Mouse (Mus musculus) cerebellum, adult 9-11 months (tissue): ENCODE measurements at regions not wholly inside any gene's neighbourhood (a gene's known extent, or its start where the extent isn't known, plus 50 kb on each side); places are given as distances from the start of the nearest gene placed in this dataset.

Experiments
- DNase-seq: peaks from one replicate; pipeline ENCODE4 v3.0.0; 2022

- DNase-seq: no peak
Observed at GRCm38 (mm10) chr15:96878796-96879195, 177.0 kb downstream of the Slc38a4 start.

- no peak for DNase-seq
Observed at GRCm38 (mm10) chr15:96877931-96878330, 177.8 kb downstream of the Slc38a4 start.

DNA sequence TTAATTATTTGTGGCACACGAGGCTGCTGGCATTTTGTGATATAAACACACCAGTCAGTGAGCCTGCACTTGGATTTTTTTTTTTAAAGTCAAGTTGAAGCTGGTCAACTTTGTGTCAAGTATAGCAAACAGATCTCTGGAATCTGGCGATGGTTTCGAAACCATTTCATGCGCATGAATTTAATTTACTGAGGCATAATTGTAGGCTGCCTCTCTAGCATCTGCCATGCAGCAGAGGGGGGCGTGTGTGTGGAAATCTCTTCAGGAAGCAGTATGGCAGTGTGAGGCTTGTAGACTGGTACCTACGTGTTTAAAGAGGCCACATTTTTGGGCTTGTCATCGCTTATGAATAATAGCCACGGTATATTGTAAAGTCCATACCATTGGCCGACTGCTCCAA, 177.7 kb upstream of the Slc38a2 start:
- DNase-seq: no peak

DNA sequence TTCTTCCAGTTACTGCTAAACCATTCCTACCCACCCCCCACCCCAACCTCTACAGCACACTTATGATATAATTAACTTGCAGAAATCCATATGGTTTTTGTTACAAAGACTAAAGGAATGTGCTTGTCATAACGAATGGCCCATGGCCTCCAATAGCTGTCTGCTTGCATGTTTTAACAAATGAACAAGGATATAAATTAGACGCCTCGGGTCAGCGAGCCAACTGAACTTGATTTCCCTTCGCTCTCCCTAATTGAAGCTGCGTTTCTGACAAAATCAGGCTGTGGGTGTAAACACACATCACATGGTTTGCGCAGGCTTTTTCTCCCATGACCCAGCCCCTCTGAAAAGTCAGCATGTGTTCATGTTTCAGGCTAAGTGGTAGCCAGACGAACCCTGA, 174.6 kb upstream of the Slc38a2 start:
- no peak for DNase-seq

DNA sequence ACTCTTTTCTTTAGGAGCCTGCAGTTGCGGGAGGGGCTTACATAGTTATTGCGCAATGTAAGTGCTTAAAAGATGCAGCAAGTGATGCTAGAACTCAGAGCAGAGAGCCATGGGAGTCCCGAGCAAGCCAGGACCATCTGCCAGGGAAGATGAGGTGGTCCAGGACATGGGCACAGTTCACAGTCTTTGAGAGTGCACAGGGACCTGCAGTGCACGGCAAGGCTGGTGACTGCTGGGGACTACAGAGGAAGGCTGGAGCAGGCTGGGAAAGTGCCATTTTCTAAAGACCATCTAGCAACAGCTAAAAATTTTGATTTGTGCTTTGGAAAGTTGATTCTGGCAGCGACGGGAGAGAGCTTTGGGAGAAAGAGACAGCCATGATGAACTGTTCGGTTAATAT, 174.0 kb upstream of the Slc38a2 start:
- DNase-seq: no peak

DNA sequence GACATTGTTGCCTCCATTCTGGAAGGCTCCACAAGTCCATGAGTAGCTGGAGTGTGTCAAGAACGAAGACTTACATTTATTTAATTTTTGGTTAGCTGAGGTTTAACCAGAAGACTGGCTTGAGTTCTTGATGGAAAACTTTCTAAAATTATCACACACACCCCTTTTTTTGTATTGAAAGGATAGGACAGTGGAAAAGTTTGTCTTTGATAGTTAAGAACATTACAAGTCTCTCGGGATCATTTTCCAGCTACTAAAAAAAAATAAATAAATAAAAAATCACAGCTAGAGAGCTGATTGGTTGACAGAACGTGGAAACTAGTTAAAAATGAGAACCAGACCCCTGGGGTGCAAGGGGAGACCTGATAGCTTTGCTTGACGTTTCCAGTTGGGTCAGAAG, 173.6 kb upstream of the Slc38a2 start:
- DNase-seq: no peak

GRCm38 (mm10) chr15:96867701-96868100, 168.2 kb upstream of the Slc38a2 start:
- DNase-seq: no peak

- DNase-seq: no peak
Observed at GRCm38 (mm10) chr15:96865932-96866331, 166.4 kb upstream of the Slc38a2 start.

- DNase-seq: no peak
Observed at GRCm38 (mm10) chr15:96857709-96858108, 158.2 kb upstream of the Slc38a2 start.

DNA sequence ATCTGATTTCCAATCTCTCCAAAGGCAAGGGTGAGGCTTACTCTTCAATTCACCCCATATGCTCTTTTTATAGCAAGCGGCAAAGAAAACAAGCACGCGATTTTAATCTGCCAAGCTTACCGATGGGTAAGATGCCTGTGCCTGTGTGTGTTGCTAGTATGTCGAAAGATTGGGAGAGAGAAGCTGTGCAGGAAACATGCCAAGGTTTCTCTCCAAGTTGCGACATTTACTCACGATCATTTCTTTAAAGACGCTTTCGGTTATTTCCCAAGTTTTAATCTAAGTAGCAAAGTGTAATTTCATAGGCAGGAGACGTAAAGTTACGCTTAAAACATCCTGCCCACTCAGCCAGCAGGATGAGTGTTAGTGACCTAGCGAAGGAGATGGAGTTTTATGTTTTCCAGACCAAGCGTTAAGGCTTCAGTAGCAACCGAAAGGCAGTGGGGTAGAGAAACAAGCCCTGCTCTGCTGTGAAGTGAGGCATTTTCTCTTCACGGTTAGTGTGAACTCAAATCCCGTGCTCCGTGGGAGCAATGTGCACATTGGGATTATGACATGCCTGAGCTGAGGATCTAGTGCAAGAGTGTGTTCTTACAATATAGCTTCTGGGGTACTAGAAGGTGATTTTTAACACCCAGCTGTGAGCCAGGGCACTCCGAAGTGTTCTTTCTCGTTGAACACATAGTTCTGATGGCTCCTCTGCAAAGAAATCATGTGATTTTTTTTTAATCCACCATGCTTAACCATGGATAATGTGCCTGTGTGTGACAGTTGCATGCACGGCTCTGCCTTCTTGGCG, 152.6 kb upstream of the Slc38a2 start:
- no peak for DNase-seq

GRCm38 (mm10) chr15:96848150-96848549, 148.6 kb upstream of the Slc38a2 start:
- no peak for DNase-seq

GRCm38 (mm10) chr15:96845221-96845620, 145.7 kb upstream of the Slc38a2 start:
- DNase-seq: no peak

GRCm38 (mm10) chr15:96844290-96844689, 144.8 kb upstream of the Slc38a2 start:
- DNase-seq: no peak

DNA sequence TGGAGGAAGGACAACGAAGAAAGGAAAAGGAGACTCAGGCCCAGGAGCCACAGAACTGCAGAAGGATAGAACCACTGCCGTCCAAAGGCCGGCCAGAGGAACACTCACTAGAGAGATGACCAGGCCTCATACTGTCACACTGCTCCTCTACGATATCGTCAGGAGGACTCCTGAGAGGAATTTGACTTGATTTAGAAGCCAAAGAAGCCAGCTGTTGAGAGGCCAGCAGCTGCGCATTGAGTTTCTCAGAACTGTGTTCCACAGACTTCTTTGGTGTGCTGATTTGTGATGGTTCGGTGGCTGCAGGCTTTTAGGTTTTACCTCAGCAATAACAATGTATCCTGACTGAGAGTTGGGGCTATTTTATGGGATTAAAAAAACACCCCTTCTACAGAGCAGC, 144.1 kb upstream of the Slc38a2 start:
- DNase-seq: no peak

DNA sequence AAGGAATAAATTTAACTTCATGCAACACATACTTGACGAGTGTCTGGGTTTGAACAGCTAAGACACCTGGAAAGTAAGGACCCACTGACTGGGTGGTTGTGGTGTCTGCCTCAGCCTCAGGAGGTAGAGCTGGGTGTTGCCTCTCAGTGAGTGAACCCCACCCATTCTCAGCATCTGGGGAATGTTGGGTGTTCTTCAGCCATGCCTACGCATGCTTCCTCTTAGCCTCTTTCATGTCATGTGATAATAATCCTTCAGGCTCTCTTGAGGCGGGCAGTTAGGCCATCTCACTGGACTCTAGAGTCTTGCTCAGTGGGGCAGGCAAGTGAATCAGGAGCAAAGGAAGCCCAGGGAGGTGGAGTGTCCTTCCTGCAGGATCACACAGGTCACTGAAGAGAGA, 143.4 kb upstream of the Slc38a2 start:
- no peak for DNase-seq

DNA sequence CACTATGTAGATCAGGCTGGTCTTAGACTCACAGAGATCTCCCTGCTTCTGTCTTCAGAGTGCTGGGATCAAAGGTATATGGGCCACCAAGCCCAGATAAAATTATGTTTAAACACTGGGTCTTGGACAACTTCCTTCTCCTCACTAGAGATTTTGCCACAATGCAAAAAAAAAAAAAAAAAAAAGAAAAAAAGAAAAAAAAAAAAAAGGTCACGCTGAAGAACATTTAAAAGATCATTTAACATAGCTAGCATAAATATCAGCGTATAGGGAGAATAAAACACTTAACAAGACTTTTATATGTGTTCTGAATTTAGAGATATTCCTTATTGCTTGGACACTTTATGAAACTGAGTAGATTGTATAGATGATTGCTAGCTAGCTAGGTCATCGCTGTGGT, 137.1 kb upstream of the Slc38a2 start:
- DNase-seq: no peak

DNA sequence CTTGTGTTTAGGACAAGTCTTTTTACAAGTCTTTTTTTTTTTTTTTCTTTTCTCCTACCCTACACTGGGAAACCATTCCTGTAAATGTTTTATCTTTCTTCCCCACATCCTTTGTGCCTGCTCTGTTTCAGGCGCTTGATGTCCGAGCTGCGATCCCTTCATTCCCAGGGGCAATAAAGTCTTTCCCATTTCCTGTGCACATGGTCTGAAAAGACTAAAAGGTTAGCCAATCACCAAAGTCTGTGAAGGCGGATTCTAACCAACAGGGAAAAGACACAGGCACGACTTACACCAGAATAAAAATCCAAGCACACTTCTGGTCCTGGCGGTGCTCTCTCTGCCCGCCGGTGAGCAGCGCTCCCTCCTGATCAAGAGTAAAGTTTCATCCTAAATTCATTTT, 135.3 kb upstream of the Slc38a2 start:
- DNase-seq: no peak

- DNase-seq: no peak
Observed at GRCm38 (mm10) chr15:96834162-96834843, 134.8 kb upstream of the Slc38a2 start.

DNA sequence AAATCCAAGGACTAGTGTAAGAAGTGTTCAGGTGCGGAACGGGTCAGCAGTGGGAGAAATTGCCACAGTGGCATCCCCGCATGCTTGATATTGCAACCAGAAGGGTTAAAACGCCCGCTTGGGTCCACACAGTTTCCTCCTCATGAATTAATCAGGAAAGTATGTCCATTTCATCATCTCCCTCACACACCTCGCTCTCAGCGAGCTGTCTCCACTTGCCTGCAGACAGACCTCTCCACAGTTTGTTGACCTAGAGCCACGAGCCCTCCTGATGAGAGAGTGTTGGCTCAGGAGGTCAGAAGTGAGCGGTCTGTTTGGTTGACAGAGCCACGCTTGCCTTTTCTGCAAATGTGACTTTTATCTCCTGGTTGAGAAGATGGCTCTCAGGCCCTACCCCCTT, 132.9 kb upstream of the Slc38a2 start:
- no peak for DNase-seq

GRCm38 (mm10) chr15:96831256-96831655, 131.7 kb upstream of the Slc38a2 start:
- DNase-seq: no peak

DNA sequence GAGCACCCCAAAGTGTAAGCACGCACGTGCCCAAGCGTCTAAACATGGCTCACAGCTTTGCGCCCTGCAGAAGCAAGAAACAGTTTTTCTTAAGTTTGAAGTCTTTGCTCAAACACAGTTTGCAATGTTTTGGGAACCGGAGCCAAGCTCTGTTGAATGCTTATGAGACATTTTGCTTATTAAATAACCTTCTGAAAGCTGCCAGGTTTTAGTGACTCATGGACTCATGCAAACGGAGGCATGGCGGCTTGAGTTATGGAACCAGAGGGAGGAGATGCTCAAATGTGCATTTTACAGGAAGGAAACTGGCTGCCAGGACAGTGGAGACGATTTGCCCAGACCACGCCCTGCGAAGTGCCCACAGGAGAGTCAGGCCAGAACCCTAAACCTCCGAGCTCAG, 131.0 kb upstream of the Slc38a2 start:
- no peak for DNase-seq

GRCm38 (mm10) chr15:96829941-96830340, 130.4 kb upstream of the Slc38a2 start:
- no peak for DNase-seq

- DNase-seq: no peak
Observed at GRCm38 (mm10) chr15:96828681-96829080, 129.2 kb upstream of the Slc38a2 start.

DNA sequence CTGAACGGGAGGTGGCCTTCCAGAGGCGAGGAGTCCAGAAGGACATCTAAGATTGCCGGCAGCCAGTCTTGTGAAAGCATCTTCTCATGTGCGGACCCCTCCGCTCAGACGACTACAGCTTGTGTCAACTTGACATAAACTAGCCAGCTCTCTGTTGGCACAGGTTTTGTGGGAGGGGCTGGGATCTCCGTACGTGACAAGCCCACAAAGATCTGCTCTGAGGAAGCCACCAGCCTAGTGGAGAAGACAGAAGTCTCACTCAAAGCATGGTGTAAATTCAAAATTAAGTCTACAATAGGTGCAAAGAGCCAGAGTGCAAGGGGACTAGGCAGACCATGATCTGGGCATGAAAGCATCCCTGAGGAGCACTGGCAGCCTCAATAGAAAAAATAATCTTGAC, 128.4 kb upstream of the Slc38a2 start:
- DNase-seq: no peak

DNA sequence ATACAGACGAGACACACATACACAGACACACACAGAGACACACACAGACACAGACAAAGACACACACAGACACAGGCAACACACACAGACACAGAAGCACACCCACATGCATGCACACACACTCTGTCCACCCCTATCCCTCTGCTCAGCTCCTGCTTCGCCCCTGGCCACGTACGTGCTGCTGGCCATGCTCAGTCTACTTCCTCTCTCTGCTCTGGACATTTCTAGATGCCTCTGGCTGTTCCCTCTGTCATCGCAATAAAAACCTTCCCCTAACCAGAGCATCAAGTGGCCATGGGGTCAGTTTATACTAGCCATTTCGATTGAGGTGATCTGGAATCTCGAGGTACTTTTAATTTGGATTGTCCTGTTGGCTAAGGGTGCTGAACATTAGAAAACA, 118.9 kb upstream of the Slc38a2 start:
- no peak for DNase-seq
